Mouse (Mus musculus) stomach, postnatal 0 days (tissue): ENCODE results near the gene Trub1.

ENCODE experiments used
- CTCF ChIP-seq: IDR thresholded peaks from 2 replicates; pipeline ENCODE4 v1.5.1; 2016; ENCODE audit warnings: antibody characterized with exemption, low read depth, mild to moderate bottlenecking, moderate library complexity
- EP300 ChIP-seq: optimal IDR thresholded peaks from 2 replicates; pipeline ENCODE3; 2016; ENCODE audit warnings: antibody characterized with exemption

DNA sequence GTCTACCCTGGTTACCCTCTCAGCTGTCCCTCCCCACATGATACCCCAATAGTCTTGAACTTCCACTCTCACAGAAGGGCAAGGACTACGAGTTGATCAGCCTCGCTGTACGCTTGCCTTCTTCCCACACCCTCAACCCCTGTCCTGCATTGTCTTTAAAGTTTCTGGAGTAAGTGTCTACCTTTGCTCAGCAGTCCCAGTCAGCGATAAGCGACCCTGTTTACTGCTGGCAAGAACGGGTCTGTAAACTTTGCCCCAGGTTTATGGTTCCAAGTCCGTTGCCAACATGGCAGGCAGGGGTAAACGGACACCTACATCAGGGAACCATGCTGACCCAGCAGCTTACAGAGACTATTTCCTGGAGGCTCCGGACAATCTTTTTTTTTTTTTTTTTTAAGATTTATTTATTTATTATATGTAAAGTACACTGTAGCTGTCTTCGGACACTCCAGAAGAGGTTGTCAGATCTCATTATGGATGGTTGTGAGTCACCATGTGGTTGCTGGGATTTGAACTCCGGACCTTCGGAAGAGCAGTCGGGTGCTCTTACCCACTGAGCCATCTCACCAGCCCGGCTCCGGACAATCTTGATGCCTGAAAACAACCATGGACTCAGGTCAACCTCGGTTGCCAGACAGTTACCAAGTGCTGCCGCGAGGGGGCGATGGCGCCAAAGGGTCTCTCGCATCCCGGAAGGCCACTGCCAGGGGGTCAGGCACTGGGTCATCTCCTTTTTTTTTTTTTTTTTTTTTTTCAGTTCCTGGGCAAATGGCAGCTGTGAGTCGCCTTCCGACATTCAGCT is 48.8 kb upstream of the Trub1 start:
- TF ChIP-seq CTCF (peak; percentile 87), EP300 (no peak)
